Mouse (Mus musculus) Patski (cell line): ENCODE results near the gene RPS10-NUDT3. TPM values are rescaled to one million over a fixed set of nuclear protein-coding genes. Genes with fewer than 3 reads are reported as not detected.

ENCODE experiments used
- ATAC-seq: fragments of 100-300 bp; one replicate; pipeline ENCODE4 v1.8.0; 2021
- CTCF ChIA-PET: fragments of 350-600 bp; sonication (Branson Sonifier 250); formaldehyde crosslinking; loops from one replicate; lab custom pipeline; 2022; ENCODE audit warnings: inconsistent platforms; lab: Charles Lee
- POLR2A ChIA-PET: fragments of 350-600 bp; sonication (Branson Sonifier 250); formaldehyde crosslinking; loops from one replicate; lab custom pipeline; 2022; ENCODE audit warnings: antibody characterized with exemption, inconsistent platforms; lab: Charles Lee
- DNase-seq: peaks from one replicate; pipeline ENCODE4 v3.0.0-alpha.2; 2011; ENCODE audit warnings: low read depth, low spot score
- H3K27me3 ChIP-seq: fragments of 371-371 bp; one replicate; pipeline ENCODE4 v1.5.1; 2021
- CTCF ChIP-seq: fragments of 100-300 bp; IDR thresholded peaks from one replicate; pipeline ENCODE4 v1.5.1; 2021
- in situ Hi-C: fragments of 300-500 bp; cut with MboI; formaldehyde crosslinking; loops from 3 replicates; pipeline ENCODE4 v1.11.1; 2018; ENCODE audit warnings: low pct_unique_long_range_greater_than_20kb, mixed read lengths
- polyA plus RNA-seq: library from polyadenylated mRNA; unstranded; gene quantifications from one replicate; pipeline ENCODE4 v1.2.3, GENCODE M21; 2021

The RPS10-NUDT3 gene
- polyA plus RNA-seq, 1 experiment from 2014 or later = 1.7 TPM

- TF ChIP-seq CTCF = no peak
- ChIA-PET POLR2A (interaction anchor here (1.6 kb wide), 1 partner anchor 10 kb away, joined by 3 read pairs; no protein-coding TSS in a partner anchor), CTCF (no interaction called here)
- DNase-seq (no peak), ATAC-seq (no peak)
- in situ Hi-C loops = no loop called here
- H3K27me3 ChIP-seq = no peaks in the 10 kb centered on the region
These were observed 24.1 kb downstream of the RPS10-NUDT3 start for GRCm38 (mm10) chr17:27610679-27611518.

GRCm38 (mm10) chr17:27609576-27609975 lies 25.4 kb downstream of the RPS10-NUDT3 start:
- no peak for TF ChIP-seq CTCF
- ChIA-PET CTCF (interaction anchor here (1.1 kb wide), 1 partner anchor 8 kb away, joined by 3 read pairs; no protein-coding TSS in a partner anchor), POLR2A (interaction anchor here (1.6 kb wide), 1 partner anchor 11 kb away, joined by 3 read pairs; no protein-coding TSS in a partner anchor)
- ATAC-seq = no peak
- no peaks in the 10 kb centered on the region for H3K27me3 ChIP-seq
- in situ Hi-C loops = no loop called here
- DNase-seq = no peak

- no peak for TF ChIP-seq CTCF
- ChIA-PET CTCF (interaction anchor here (1.0 kb wide), 1 partner anchor 9 kb away, joined by 3 read pairs; no protein-coding TSS in a partner anchor), POLR2A (interaction anchor here (0.9 kb wide), 1 partner anchor 38 kb away, joined by 3 read pairs; the partner anchor contains the start of gene AI413582)
- DNase-seq (no peak), ATAC-seq (no peak)
- in situ Hi-C loops = no loop called here
- H3K27me3 ChIP-seq = no peaks in the 10 kb centered on the region
These were observed 31.3 kb downstream of the RPS10-NUDT3 start for GRCm38 (mm10) chr17:27603522-27604234.

GRCm38 (mm10) chr17:27603036-27603435 lies 32.0 kb downstream of the RPS10-NUDT3 start:
- POLR2A ChIA-PET = no interaction called here

GRCm38 (mm10) chr17:27600869-27601268 lies 34.2 kb downstream of the RPS10-NUDT3 start:
- in situ Hi-C loops = no loop called here
- DNase-seq = no peak
- POLR2A ChIA-PET = no interaction called here
- peak; percentile 39 for ATAC-seq
- H3K27me3 ChIP-seq = no peaks in the 10 kb centered on the region
- CTCF ChIA-PET = no interaction called here
- TF ChIP-seq CTCF = no peak

More at GRCm38 (mm10) chr17:27603036-27603435, 32.0 kb downstream of the RPS10-NUDT3 start:
- no peaks in the 10 kb centered on the region for H3K27me3 ChIP-seq
- CTCF ChIA-PET = no interaction called here
- no peak for ATAC-seq
- no peak for TF ChIP-seq CTCF
- no peak for DNase-seq
- in situ Hi-C loops = no loop called here

- in situ Hi-C loops = no loop called here
- TF ChIP-seq CTCF = no peak
- ChIA-PET CTCF (interaction anchor here (1.2 kb wide), 1 partner anchor 10 kb away, joined by 4 read pairs; no protein-coding TSS in a partner anchor), POLR2A (no interaction called here)
- H3K27me3 ChIP-seq = no peaks in the 10 kb centered on the region
- DNase-seq = no peak
- ATAC-seq = no peak
These were observed 34.7 kb downstream of the RPS10-NUDT3 start for GRCm38 (mm10) chr17:27600286-27600685.

GRCm38 (mm10) chr17:27596376-27597190 lies 38.4 kb downstream of the RPS10-NUDT3 start:
- ATAC-seq (no peak), DNase-seq (no peak)
- CTCF ChIA-PET = interaction anchor here (1.0 kb wide), 1 partner anchor 20 kb away, joined by 3 read pairs; no protein-coding TSS in a partner anchor
- no peak for TF ChIP-seq CTCF
- POLR2A ChIA-PET = no interaction called here
- in situ Hi-C loops = no loop called here
- no peaks in the 10 kb centered on the region for H3K27me3 ChIP-seq

GRCm38 (mm10) chr17:27595659-27596375 lies 39.2 kb downstream of the RPS10-NUDT3 start:
- no peaks in the 10 kb centered on the region for H3K27me3 ChIP-seq
- CTCF ChIA-PET = interaction anchor here (1.0 kb wide), 1 partner anchor 19 kb away, joined by 3 read pairs; no protein-coding TSS in a partner anchor
- no peak for TF ChIP-seq CTCF
- in situ Hi-C loops = no loop called here
- POLR2A ChIA-PET = no interaction called here
- DNase-seq (no peak), ATAC-seq (no peak)

- DNase-seq = no peak
- no peak for TF ChIP-seq CTCF
- ATAC-seq = no peak
- in situ Hi-C loops = no loop called here
- H3K27me3 ChIP-seq = no peaks in the 10 kb centered on the region
- CTCF ChIA-PET = interaction anchor here (0.8 to 1.1 kb wide), 2 partner anchors 15 to 31 kb away, joined by 3 to 4 read pairs; partner anchors contain the start of gene Nudt3
- POLR2A ChIA-PET = interaction anchor here (1.0 kb wide), 1 partner anchor 14 kb away, joined by 3 read pairs; no protein-coding TSS in a partner anchor
These were observed 42.5 kb downstream of the RPS10-NUDT3 start for GRCm38 (mm10) chr17:27592565-27592910.
